10 mouse cellular contexts compared by ENCODE assay signal in genomic region chr15:80812840-80813239, GRCm38 (mm10).
DNase-seq lines count a peak whose midpoint lies in the region; ATAC-seq and TF ChIP-seq lines count a peak whose summit lies in the region.
"Had no signal": no experiment of that assay in that cellular context is flagged by ENCODE, and none has a peak within 500 bp of the region (broad histone marks: within the 10 kb centered on the region; RNA-seq: fewer than 3 reads in every experiment).

No protein-coding gene starts in this region.

- peak; percentile 25 to 41 for DNase-seq in lung, adult 18-20 months
- DNase-seq in lung, adult 2 months: no peak
- DNase-seq in MEL-GATA-1-ER (ENCODE audit: extremely low read depth, low read depth): peak; percentile 80
- peak; percentile 7 for DNase-seq in lung, postnatal 10 days
- DNase-seq in stomach, postnatal 0 days (ENCODE audit: low spot score): no peak
- DNase-seq in thymus, postnatal 4 days: no peak
- no peak for DNase-seq in adrenal gland, adult 18-20 months (ENCODE audit: low spot score in 2 of 2)
- DNase-seq: forebrain, postnatal 0 days; kidney, postnatal 36 days had no signal

- no peak for TF ChIP-seq POLR2A in lung, adult 2 months (IDR thresholded peaks at IDR 0.05; ENCODE audit: borderline replicate concordance, extremely low read depth, low read depth, low read length)

- H3K27me3 ChIP-seq in stomach, postnatal 0 days (ENCODE audit: control insufficient read depth, insufficient read depth, low read length): no peaks in the 10 kb centered on the region
- H3K27me3 ChIP-seq: limb, embryonic 13.5 days had no signal

- H3K9ac ChIP-seq in stomach, postnatal 0 days (ENCODE audit: low read length): no peak overlapping the region
- H3K9ac ChIP-seq: forebrain, postnatal 0 days; limb, embryonic 13.5 days had no signal

- TF ChIP-seq CTCF in lung, adult 2 months (IDR thresholded peaks at IDR 0.05; ENCODE audit: insufficient read depth, low read length): no peak
- TF ChIP-seq CTCF in stomach, postnatal 0 days (IDR thresholded peaks at IDR 0.05; ENCODE audit: low read depth): peak; percentile 30

- H3K4me3 ChIP-seq in lung, adult 2 months (replicated peaks; ENCODE audit: extremely low read depth, low read depth, low read length): no peak overlapping the region
- H3K4me3 ChIP-seq in stomach, postnatal 0 days (ENCODE audit: low read depth, low read length): no peak overlapping the region
- H3K4me3 ChIP-seq: limb, embryonic 13.5 days had no signal

- H3K27ac ChIP-seq in stomach, postnatal 0 days (replicated peaks): no peak overlapping the region
- H3K27ac ChIP-seq: limb, embryonic 13.5 days had no signal

- H3K4me2 ChIP-seq in stomach, postnatal 0 days (replicated peaks; ENCODE audit: low read depth): no peak overlapping the region
- H3K4me2 ChIP-seq: limb, embryonic 13.5 days had no signal

- no peaks in the 10 kb centered on the region for H3K36me3 ChIP-seq in stomach, postnatal 0 days (ENCODE audit: control insufficient read depth, insufficient read depth, low read length)

- H3K9me3 ChIP-seq in stomach, postnatal 0 days (ENCODE audit: control insufficient read depth, low read length): no peaks in the 10 kb centered on the region
- H3K9me3 ChIP-seq: limb, embryonic 13.5 days had no signal

- 65% methylated on average over 4 of the region's 4 CpGs for WGBS in lung, adult 2 months
- 65% methylated on average over 4 of the region's 4 CpGs for WGBS in stomach, postnatal 0 days

- ATAC-seq in stomach, postnatal 0 days (ENCODE audit: low FRiP score, low TSS enrichment): peak; percentile 29; the same call in 1 of the 2 replicates
- ATAC-seq: forebrain, postnatal 0 days had no signal

- H3K4me1 ChIP-seq in lung, adult 2 months (ENCODE audit: control insufficient read depth, insufficient read depth, low read length): peaks cover 14% of the 10 kb centered on the region
- H3K4me1 ChIP-seq in stomach, postnatal 0 days (replicated peaks; ENCODE audit: control insufficient read depth, insufficient read depth): 0 out of 2 replicates have a peak, but pooled peaks cover 8% of the 10 kb centered on the region
- H3K4me1 ChIP-seq: limb, embryonic 13.5 days had no signal

- TF ChIP-seq EP300 in stomach, postnatal 0 days (optimal IDR thresholded peaks at IDR 0.05): no peak

Comparison
In these comparisons a context has a peak if more than half of its experiments do, and no peak if none do; other contexts are left out.
1. DNase-seq: peak in lung, adult 18-20 months (2 of 2), MEL-GATA-1-ER (single experiment) and lung, postnatal 10 days (single experiment); none in lung, adult 2 months (single experiment), stomach, postnatal 0 days (single experiment), thymus, postnatal 4 days (single experiment) and adrenal gland, adult 18-20 months (0 of 2).